Mouse (Mus musculus) limb, embryonic 11.5 days (tissue): Measurements from ENCODE around the gene Slc4a2. TPM values are rescaled to one million over a fixed set of nuclear protein-coding genes. Genes with fewer than 3 reads are reported as not detected.

Source experiments
- ATAC-seq: fragments of 200-750 bp; cut with Nextera tagmentation; 2 replicates; pipeline ENCODE4 v1.8.0; 2017; ENCODE audit warnings: low read depth; ENCODE audit not compliant: insufficient number of reproducible peaks, low FRiP score, low TSS enrichment
- DNase-seq: peaks from one replicate; pipeline ENCODE4 v3.0.0-alpha.2; 2015; ENCODE audit warnings: low spot score
- H3K27ac ChIP-seq: fragments of 300-500 bp; sonication (generic); replicated peaks from 2 replicates; pipeline ENCODE4 v1.5.1; 2014; ENCODE audit warnings: low read depth, mild to moderate bottlenecking, low read length
- H3K27me3 ChIP-seq: fragments of 300-500 bp; sonication (generic); 2 replicates; pipeline ENCODE4 v1.6.1; 2014; ENCODE audit warnings: mild to moderate bottlenecking, low read length, mixed read lengths; ENCODE audit not compliant: control insufficient read depth, insufficient read depth
- H3K36me3 ChIP-seq: fragments of 300-500 bp; sonication (generic); 2 replicates; pipeline ENCODE4 v1.6.1; 2014; ENCODE audit warnings: mild to moderate bottlenecking, low read length, moderate library complexity, mixed read lengths; ENCODE audit not compliant: control insufficient read depth, insufficient read depth
- H3K4me1 ChIP-seq: fragments of 300-500 bp; sonication (generic); 2 replicates; pipeline ENCODE4 v1.6.1; 2014; ENCODE audit warnings: low read length, mixed read lengths; ENCODE audit not compliant: control insufficient read depth, insufficient read depth
- H3K4me2 ChIP-seq: fragments of 300-500 bp; sonication (generic); 2 replicates; pipeline ENCODE4 v1.6.1; 2014; ENCODE audit warnings: low read depth, mild to moderate bottlenecking, moderate library complexity; ENCODE audit not compliant: severe bottlenecking
- H3K4me3 ChIP-seq: fragments of 300-500 bp; sonication (generic); 2 replicates; pipeline ENCODE4 v1.5.1; 2014; ENCODE audit warnings: low read depth, low read length
- H3K9ac ChIP-seq: fragments of 300-500 bp; sonication (generic); 2 replicates; pipeline ENCODE4 v1.6.1; 2014; ENCODE audit warnings: mild to moderate bottlenecking, low read length
- H3K9me3 ChIP-seq: fragments of 300-500 bp; sonication (generic); 2 replicates; pipeline ENCODE4 v1.6.1; 2016; ENCODE audit warnings: low read length; ENCODE audit not compliant: control insufficient read depth
- WGBS: fragments of 180-500 bp; shearing (Covaris S2); extraction: QIAGEN DNeasy Blood & Tissue Kit; methylation state at CpG from one replicate; pipeline ENCODE4 v1.1.7; 2014; 5-methylcytosine and 5-hydroxymethylcytosine counted together
- polyA plus RNA-seq: library from polyadenylated mRNA; unstranded; fragments of >200 nt; fragmentation: Nextera tagmentation; extraction: Ambion mirVana; gene quantifications from 2 replicates; pipeline ENCODE4 v1.2.1, GENCODE M21; 2014

The Slc4a2 gene
- polyA plus RNA-seq, 1 experiment from 2014 or later, result 28.0 TPM

DNA sequence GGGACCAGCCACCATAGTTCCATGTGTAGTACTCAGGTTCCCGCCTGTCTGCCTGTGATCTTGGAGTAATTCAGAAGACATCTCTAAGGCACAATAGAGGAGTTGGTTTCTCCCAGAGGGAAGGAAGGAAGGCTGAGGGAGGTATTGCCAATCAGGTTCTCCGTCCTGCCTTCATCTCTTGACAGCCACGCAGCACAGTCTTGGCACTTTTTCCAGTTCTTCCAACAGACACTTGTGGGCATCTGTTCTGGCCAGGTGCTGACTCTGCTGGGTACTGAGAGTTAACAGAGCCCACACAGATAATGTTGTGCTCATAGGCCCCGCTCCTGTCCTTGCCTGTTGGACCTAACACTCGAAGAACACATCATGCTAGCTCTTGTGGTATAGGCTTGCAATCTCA lies 63.1 kb downstream of the Slc4a2 start:
- H3K9ac ChIP-seq, result no peak overlapping the region
- no peak for ATAC-seq
- H3K9me3 ChIP-seq, result no peaks in the 10 kb centered on the region
- no peaks in the 10 kb centered on the region for H3K27me3 ChIP-seq
- 89% methylated on average over 5 of the region's 5 CpGs for WGBS
- no peak overlapping the region for H3K27ac ChIP-seq
- no peak overlapping the region for H3K4me3 ChIP-seq
- peaks cover 21% of the 10 kb centered on the region for H3K36me3 ChIP-seq
- no peak overlapping the region for H3K4me2 ChIP-seq
- DNase-seq, result no peak
- peaks cover 35% of the 10 kb centered on the region for H3K4me1 ChIP-seq

DNA sequence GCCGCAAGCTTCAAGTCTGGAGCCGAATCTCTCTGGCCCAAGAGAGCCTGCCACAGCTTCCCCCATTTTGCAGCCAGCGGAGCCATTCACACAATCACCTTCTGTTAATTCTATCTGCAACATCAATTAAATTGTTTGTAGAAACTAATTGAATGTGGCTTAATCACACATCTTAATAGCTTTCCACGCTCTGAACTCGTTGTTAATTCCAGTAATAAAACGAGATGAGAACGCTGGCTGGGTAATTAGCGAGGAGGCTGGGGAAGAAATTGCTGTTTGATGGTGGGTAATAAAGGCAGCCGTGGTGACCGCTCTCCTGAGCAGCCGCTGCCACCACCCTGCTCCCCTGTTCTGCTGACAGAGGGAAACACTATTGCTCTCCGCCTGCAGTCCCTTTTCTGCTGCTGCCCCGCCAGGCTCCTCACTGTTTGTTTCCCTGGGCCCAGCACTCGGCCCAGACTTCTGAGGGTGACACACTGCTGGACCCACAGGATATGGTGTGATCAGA lies 66.8 kb downstream of the Slc4a2 start:
- no peaks in the 10 kb centered on the region for H3K9me3 ChIP-seq
- DNase-seq, result no peak
- H3K9ac ChIP-seq, result no peak overlapping the region
- peak overlapping the region; percentile 52; the same call in 1 of the 2 replicates for H3K27ac ChIP-seq
- WGBS, result 25% methylated on average over 14 of the region's 14 CpGs
- no peak for ATAC-seq
- H3K4me1 ChIP-seq, result peaks cover 18% of the 10 kb centered on the region
- no peak overlapping the region for H3K4me3 ChIP-seq
- no peaks in the 10 kb centered on the region for H3K27me3 ChIP-seq
- peaks cover 31% of the 10 kb centered on the region for H3K36me3 ChIP-seq
- H3K4me2 ChIP-seq, result no peak overlapping the region

Other genes starting within 250 kb of the Slc4a2 start
- gene Kcnh2, start 72.2 kb upstream of the Slc4a2 start, polyA plus RNA-seq, result 6.7 and 7.1 TPM in 2 replicates
- 4.8 and 5.3 TPM in 2 replicates for gene Nos3, start 59.0 kb upstream of the Slc4a2 start, polyA plus RNA-seq
- gene Atg9b, start 31.7 kb upstream of the Slc4a2 start, polyA plus RNA-seq, result 0.35 and 1.2 TPM in 2 replicates
- gene Abcb8, start 30.2 kb upstream of the Slc4a2 start, polyA plus RNA-seq, result 37.6 and 40.5 TPM in 2 replicates
- gene Asic3, start 10.4 kb upstream of the Slc4a2 start, polyA plus RNA-seq, result 0.33 and 0.40 TPM in 2 replicates
- 48.6 and 49.2 TPM in 2 replicates for gene Cdk5, start 307 bp upstream of the Slc4a2 start, polyA plus RNA-seq
- 89.6 and 95.1 TPM in 2 replicates for gene Fastk, start 21.4 kb downstream of the Slc4a2 start, polyA plus RNA-seq
- 25.4 and 27.1 TPM in 2 replicates for gene Tmub1, start 24.0 kb downstream of the Slc4a2 start, polyA plus RNA-seq
- 39.9 and 52.1 TPM in 2 replicates for gene Agap3, start 28.3 kb downstream of the Slc4a2 start, polyA plus RNA-seq
- gene Gbx1, start 103.4 kb downstream of the Slc4a2 start, polyA plus RNA-seq, result 0.04 TPM in 1 of 2 replicates, not detected in the other
- 0.40 and 0.81 TPM in 2 replicates for gene Asb10, start 117.1 kb downstream of the Slc4a2 start, polyA plus RNA-seq
- gene 4931409K22Rik, start 133.0 kb downstream of the Slc4a2 start, polyA plus RNA-seq, result not detected in 2 replicates
- gene Abcf2, start 153.6 kb downstream of the Slc4a2 start, polyA plus RNA-seq, result 149 and 155 TPM in 2 replicates
- gene Chpf2, start 162.9 kb downstream of the Slc4a2 start, polyA plus RNA-seq, result 8.1 and 9.0 TPM in 2 replicates
- 44.2 and 44.7 TPM in 2 replicates for gene Smarcd3, start 200.6 kb downstream of the Slc4a2 start, polyA plus RNA-seq